Mouse (Mus musculus) brain, embryonic 14.5 days (tissue): ENCODE data around the gene Apex1.

ENCODE experiments used
- CTCF ChIP-seq: fragments of 200-500 bp; IDR thresholded peaks from 2 replicates; pipeline ENCODE4 v1.5.1; 2012; ENCODE audit warnings: inconsistent platforms, mild to moderate bottlenecking, moderate library complexity, borderline replicate concordance; ENCODE audit not compliant: insufficient read depth, insufficient read length; ENCODE audit errors: extremely low read depth
- POLR2A ChIP-seq: fragments of 200-500 bp; IDR thresholded peaks from 2 replicates; pipeline ENCODE4 v1.6.1; 2012; ENCODE audit warnings: mild to moderate bottlenecking, inconsistent platforms, borderline replicate concordance; ENCODE audit not compliant: poor library complexity, insufficient read depth, insufficient read length, severe bottlenecking; ENCODE audit errors: extremely low read depth

- TF ChIP-seq CTCF (no peak), POLR2A (no peak)
Observed at GRCm38 (mm10) chr14:50930377-50930753, 5.6 kb downstream of the Apex1 start.
